Mouse (Mus musculus): ENCODE measurements around the gene Fasn.
"Not testable (repeated sequence)": the region's sequence is repeated elsewhere in the genome, so short reads cannot be mapped to it uniquely, and the experiment has no call there.

Gene Fasn

DNA sequence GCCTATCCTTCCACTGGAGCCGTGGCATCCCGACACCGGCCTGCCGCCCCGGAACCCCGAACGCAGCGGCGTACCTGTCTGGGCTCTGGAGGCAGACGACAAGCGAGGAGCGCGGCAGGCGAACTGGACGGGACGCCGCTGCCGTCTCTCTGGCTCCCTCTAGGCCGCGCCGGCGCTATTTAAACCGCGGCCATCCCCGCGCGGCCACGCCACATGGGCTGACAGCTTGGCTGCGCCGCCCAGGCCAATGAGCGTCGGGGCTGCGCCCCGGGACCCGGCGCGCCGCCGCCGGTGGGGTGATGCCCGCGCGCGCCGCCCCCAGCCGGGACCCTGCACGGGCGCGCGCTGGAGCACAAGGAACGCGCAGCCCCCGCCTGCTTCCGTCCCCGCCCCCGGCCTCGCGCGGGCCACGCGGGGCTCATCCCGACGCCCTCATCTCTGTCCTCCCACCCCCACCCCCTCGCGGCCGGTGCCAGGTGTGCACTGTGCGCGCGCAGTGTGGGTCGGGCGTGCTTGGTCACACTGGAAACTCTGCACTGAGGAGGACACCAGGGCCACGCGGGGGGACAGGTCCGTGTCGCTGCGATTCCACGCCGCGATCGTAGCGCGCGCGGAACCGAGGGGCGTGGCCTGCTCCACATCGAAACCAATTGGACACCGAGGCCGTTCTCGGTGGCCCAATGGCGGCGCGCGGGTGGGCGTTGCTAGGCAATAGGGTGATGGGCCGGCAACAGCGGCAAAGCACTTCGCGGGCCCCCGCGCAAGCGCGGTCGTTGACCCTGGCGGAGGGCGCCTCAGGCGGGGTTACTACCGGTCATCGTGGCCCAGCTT lies at the start of gene Fasn:
Gene Fasn (minus strand): TSS at position 592 of the 831 bp plus-strand sequence.
- DNase-seq: peak; percentile 100

DNA sequence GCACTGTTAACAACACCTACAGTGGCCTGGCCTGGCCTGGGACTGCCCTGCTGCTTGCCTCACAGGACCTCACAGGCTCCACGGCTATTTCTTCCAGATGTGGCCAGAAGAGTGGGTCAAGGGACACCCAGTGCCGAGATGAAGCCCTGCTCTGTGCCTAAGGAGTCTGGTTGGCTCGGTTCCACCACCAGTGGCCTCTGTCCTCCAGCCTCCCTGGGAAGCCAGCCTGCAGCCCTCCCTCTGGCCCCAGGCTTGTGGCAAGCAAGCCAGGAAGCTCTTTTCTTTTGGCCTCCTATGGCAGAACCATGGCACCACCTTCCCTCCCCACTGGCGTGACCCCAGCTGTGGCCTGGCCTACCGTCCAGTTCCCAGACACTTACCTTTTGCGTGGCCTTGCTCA lies 48.9 kb upstream of the Fasn start:
- peak; percentile 90 for DNase-seq

DNA sequence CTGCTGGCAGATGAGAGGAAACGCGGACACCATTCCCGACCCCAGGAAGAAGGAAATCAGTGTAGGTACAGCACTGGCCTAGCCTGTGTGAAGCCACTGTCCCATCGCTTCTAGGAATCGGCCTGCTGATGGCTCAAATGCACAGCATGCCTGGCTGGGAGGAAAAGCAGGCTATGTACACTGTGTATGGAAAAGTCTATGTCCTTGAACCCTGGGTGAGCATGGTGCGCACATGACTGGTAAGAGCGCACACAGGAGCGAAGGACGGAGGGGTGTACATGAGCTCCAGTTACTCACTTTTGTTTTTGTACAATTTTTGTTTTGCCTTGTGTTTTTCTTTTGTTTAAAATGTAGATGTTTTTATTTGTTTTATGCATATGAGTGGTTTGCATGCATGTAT lies 47.2 kb upstream of the Fasn start:
- DNase-seq: no peak

DNA sequence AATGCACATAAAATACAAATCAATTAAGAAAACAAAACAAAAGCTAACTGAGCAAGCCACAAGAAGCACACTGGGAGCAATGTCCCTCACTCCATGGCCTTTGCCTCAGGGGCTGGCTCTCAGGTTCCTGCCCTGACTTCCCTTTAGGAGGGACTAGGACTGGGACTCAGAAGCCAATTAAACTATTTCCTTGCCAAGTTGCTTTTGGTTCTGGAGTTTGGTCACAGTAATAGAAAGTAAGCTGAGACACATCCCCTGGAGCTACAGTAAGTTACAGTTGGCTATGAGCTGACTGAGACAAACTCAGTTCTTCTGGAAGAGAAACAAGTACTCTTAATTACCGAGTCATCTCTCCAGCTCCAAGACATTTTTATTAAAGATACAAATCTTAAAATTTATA lies 41.5 kb upstream of the Fasn start:
- DNase-seq: no peak

DNA sequence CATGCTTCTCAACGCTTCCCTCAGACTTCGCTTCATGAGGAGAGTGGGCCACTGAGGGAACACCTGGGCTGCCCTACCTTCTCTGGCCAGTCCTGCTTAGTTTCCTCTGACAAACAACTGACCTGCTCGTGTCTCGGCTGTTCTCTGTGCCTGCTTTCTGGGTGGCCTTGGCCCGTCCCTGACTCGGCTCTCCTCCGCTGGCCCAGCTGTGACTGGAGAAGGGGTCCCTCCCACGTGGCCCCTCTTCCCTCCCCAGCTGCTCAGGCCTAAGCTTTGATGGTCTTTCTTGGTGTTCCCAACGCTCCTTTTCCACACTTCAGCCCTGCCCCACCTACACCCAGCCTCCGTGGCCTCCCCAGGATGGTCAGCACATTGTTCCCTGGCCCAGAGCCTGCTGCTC lies 38.5 kb upstream of the Fasn start:
- no peak for DNase-seq

DNA sequence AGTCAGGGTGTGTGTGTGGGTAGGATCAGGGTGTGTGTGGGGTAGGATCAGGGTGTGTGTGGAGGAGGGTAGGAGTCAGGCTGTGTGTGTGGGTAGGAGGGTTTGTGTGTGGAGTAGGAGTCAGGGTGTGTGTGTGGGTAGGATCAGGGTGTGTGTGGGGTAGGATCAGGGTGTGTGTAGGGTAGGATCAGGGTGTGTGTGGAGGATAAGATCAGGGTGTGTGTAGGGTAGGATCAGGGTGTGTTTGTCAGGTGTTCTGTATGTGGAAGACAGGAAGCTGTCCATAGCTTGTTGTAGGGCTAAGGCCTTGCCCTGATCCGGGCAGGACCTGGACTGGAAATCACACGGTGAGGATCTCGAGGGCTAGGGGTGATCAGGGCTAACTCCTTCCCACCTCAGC lies 31.6 kb upstream of the Fasn start:
- DNase-seq: not testable (repeated sequence)

DNA sequence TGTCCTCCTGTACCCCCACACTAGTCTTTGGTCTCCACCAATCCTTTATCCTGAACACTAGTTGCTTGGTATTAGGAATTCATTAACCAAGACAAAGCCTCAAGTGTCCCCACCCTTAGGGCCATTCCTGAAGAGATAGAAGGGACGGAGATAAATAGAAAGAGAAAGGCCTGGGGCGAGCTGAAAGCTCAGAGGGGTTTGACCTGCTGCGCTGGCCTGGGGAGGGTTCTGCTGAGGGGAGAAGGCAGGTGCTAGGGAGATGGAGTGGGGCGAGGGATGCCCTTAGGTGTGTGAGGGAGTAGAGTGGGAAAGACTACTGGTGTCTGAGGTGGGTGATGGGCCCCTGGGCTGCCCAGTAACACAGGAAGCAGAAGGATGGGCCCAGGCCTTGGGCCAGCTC lies 29.4 kb upstream of the Fasn start:
- DNase-seq: no peak

DNA sequence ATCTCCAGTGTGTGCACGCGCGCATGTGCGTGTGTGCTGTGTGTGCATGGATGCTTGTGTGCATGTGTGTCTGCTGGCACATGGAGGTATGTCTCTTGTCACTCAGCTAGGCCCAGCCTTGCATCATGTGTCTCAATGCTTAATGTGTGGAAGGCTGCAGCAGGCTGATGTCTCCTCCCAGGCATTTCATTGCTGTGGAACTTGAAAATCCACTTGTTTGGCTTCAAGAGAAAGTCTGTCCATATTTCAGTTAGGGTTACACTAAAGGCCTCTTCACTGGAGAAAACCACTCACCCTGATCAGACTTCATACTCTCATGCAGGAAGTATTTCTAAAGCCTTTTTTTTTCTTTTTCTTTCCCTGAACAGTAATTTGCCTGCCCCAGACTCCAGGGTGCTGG lies 28.8 kb upstream of the Fasn start:
- DNase-seq: no peak

DNA sequence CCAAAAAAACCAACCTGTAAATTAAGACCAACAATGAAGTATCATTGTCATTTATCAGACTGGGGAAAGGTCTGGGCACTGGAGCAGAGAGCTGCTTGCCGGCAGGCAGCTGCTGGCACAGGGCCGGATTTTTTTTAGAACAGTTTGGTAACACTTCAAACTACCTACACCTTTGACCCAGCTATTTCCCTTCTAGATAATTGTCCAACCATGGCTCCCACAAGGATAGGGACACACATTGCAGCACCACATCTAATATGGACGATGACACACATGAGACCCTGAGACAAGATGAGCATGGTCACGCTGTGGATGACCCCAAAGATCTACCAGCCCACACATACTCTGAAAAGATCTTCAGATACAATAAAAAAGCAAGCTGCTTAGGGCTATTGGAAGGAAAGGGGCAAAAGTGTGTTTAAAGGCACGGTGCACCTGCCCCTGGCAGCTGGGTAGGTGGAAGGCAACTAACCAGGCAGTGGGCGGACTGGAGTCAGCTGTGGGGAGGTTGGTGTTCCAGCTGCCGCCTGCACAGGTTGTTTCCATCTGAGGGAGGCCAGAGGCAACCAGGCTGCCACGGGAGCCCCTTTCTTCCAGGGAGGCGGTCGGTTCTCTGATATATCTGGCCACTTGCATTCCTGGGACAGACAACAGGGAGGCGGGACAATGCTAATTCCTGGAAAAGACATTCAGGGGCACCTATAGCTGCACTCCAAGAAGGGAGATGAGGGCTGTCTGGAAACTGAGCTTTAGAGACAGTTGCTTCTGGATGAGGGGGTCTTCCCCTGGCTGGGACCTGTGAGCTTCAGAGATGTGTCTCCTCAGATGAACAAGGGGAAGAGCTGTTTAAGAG lies 28.0 kb upstream of the Fasn start:
- DNase-seq: no peak

DNA sequence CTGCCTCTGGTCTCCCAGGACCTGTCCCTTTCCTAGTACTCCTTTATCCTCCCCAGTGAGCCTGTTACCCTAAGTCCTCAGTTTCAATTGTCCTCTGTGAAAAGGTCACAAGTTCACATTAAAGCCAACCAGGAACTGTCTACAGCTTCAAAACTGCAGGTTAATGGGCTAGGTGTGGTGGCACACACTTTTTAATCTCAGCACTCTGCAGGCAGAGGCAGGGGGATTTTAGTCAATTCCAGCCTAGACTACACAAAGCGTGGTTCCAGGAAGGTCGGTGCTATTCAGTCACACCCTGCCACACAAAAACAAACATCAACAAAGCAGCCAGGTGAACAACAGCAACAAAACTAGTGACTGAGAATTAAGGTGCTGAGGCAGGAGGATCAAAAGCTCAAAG lies 27.2 kb upstream of the Fasn start:
- DNase-seq: no peak

DNA sequence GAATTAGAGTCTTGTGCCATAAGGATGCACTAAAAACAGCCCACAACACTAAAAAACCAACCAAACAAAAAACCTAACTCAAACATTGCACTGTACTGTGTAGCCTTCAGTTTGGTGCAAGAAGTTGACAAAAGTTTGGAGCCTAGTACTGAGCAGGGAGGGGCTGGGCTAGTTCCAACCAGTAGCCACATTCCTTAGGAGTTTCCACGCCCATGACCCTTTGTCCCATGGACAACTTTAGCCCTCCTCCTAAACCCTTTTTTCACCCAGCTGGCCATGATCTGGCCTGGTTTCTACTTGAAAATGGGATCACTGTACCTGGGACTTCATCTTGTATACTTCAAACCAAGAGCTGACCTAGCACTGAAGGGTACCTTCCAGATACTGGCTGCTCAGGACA lies 26.8 kb upstream of the Fasn start:
- no peak for DNase-seq

DNA sequence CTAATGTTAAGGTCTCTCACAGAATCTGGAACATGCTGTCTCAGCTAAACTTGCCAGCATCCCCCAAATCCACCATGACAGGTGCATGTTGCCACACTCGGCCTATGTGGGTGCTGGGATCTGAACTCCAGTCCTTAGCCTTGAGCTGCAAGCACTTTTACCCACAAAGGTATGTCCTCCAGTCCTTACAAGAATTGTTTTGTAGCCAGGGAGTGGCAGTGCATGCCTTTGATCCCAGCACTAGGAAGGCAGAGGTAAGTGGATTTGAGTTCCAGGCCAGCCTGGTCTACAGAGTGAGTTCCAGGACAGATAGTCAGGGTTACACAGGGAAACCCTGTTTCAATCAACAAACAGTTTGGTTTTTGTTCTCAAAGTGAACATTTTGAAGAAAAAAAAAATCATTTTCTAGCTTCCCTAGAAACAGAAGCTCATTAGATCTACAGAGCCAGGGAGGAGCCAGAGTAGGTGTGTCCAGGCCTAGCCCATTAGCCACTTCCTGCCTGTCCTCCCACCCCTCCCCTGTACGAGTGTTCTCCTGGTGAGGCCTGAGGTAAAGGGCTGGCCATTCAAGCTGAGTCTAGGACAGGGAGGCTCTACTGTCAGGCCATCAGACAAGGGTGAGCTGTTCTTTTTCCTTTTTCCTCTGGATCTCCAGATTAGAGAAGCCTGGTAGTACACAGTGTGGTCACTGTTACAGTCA lies 26.1 kb upstream of the Fasn start:
- no peak for DNase-seq

DNA sequence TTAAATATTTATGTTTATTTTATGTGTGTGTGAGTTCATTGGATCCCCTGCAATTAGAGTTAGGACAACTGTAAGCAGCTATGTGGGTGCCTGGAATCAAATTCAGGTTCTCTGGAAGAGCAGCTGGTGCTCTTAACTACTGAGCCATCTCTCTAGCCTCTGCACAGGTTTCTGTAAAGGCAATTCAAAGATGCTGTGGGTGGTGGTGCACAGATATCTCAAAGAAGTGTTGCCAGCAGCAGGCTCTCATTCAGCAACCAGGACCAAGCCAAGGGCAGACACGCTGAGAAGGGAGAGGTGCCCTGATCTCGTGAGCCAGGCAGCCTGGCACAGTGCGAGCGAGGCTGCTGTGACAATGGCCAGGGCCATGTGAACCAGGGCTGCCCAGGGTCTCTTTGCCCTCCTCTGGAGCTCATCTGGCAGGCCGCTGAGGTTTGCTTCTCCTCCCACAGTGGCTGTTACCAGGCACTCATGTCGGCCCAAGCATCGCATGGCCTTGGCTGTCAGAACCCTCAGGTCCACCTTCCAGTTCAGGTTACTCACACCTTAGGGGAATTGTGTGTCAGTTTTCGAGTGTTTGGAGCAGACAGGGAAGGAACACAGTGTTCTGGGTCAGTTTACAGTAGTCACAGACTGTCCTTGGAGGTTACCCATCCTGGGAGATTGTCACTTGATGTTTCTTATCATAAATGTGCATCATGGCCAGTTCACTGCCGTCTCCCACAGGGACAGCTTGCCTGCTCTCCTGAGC lies 22.6 kb upstream of the Fasn start:
- DNase-seq: no peak

DNA sequence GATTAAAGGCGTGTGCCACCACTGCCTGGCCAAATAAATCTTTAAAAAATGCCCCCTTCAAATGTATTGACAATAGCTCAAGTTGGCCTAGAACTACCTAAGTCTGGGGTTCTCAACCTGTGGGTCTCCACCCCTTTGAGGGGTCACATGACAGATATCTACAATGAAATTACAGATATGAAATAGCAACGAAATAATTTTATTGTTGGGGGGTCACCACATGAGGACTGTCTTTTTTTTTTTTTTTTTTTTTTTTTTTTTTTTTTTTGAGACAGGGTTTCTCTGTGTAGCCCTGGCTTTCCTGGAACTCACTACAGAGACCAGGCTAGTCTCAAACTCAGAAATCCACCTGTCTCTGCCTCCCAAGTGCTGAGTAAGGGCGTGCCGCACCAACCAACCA lies 20.0 kb upstream of the Fasn start:
- no peak for DNase-seq

DNA sequence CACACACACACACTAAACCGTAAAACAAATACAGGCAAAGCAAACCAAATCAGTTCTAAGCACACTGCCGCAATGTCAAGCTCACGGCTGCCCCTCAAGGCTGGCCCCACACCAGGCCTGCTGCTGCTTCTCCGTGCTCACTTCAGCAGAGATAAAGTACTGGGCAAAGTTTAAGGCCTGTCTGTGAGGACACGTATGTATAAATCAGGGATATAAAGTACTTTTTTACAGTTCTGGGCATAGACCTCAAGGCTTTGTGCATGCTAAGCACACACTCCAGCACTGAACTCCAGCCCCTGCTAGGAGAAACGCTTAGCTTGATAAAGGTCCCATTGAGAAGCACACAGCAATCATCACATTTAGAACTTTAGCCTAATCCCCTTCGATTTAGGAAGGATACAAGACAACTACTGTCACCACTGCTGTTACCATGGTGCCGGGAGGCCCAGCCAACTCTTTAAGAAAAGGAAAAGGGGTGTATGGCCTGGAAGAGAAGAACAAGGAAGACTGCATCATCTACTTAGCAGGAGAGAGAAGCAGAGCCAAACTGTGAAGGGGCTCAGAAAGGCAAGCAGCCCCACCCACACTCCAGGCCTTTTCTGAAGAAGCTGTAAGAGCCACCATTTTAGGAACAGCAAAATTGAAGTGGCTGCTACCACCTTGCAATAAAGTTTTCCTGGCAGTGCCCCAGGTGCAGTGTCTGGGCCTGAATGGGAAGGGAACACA lies 9.4 kb upstream of the Fasn start:
- peak; percentile 80 for DNase-seq

DNA sequence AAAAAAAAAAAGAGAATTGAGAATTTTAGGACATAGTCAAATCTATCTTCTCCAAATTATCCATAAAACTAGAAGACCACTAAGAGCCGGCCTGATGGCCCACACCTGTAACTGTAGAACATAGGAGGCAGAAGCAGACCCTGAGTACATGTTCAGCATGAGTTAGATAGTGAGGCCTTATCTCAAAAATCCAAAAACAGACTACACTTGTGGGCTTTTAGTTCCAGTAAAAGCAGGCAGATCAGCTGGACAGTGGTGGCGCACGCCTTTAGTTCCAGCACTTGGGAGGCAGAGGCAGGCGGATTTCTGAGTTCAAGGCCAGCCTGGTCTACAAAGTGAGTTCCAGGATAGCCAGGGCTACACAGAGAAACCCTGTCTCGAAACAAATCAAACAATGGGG lies 8.6 kb upstream of the Fasn start:
- DNase-seq: not testable (repeated sequence)

DNA sequence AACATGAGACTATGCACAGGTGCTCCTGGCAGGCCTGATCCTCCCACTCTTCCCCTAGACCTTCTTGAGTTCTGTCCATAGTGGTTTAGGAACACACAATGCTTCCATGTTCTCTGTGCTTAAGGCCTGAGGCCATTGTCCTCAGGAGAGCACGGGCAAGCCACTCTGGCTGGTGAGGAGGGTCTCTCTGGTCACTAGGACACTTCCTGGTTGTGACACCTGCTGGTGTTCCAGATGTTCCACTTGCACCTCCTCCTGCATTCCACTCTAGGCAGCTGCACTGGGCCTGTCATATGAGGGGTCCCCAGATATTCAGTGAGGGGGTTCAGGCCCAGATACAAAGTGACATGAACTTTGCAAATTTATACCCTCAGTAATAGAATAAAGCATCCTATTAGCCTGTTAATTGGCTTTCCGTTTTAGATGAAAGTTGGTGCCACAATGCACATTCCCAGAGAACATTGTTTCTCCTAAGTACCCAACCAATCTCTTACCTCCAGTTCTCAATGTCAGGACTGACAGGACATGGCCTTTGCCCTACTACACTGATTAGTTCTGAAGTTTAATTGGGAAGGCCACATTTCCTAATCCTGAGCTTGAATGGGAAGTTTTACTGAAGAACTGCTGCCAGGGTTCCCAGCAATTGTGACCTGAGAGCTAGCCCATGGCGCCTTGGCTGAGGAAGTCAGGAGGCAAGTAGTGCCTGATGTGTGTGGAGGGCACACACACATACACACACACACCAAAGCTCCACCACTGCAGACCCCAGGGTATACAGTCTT lies 7.5 kb upstream of the Fasn start:
- DNase-seq: peak; percentile 71

DNA sequence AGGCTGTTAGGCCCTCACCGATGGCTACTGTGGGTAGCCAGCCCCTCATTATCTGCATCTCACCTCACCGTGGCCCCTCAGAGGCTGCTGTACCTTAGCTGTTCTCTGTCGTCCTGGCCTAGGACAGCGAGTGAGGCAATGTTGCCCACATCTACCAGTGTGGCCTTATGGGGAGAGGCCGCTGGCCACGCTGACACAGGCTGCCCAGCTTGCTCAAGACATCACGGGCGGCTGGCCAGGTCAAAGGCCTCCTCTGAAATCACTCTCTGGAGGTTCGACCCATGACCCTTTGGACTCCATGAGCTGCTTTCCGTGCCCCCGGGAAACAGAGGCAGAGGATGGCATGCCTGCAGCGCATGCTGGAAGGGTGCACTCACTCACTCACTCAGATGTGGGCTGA lies 6.3 kb upstream of the Fasn start:
- DNase-seq: peak; percentile 86

DNA sequence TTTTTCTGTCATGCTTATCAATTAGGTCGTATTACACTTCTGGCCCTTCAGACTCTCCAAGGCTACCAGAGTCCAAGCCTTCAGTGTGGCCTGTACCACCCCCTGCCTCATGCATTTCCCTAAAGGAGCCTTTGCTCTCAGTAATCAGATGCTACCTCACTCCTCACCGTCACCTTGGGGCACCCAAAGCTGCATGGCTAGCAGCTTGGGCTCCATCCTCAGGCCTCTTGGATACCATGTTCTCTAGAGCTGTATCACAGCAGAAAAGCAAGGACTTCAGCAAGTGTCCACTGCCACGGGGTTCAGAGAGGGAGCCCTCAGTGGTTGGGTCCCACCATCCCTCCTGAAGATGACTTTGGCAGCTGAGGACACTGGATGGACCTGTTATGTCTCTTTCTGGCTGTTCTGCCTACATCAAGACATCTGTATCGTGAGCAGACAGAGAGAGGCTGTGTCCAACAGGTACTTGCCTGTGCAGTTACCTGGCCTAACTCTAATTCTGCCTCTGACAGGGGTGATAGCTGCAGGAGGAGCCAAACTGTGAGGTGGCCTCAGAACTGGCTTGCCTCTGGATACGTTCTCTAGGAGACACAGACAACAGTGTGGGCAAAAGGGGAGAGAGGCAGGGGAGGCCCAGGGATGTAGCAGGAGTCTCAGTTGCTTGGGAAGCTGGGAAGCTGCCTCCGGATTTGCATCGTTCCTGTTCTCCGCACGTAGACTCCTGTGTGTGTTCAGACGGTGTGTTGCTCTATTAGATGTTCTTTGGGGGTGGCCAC lies 5.6 kb upstream of the Fasn start:
- DNase-seq: peak; percentile 83

DNA sequence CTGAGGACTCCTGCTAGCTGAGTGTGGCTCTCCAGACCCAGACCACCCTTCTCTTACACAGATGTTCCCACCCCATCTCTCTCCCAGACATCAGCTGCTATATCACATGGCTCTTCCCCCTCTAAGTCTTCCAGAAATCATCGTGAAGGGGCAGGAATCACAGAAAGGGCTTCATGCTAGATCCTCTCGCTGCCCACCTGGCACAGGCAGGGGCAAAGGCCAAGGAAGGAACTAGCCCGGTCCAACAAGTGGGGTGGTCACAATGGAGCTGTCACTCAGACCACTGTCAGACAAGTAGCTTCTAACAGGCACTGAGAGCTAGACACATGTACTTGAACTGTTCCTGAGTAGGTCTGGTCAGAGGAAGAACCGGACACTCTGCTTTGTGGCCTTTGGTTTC lies 4.1 kb upstream of the Fasn start:
- peak; percentile 76 for DNase-seq
